Mouse (Mus musculus) gastrocnemius, adult 2 months (tissue): Measurements from ENCODE around the gene Hpse2. TPM values are rescaled to one million over a fixed set of nuclear protein-coding genes. Genes with fewer than 3 reads are reported as not detected.
A peak's percentile ranks its signal among the peaks of the same experiment; 100 is the strongest.

Experiments used
- DNase-seq: peaks from one replicate; pipeline ENCODE4 v3.0.0; 2022
- H3K27ac ChIP-seq: fragments of 200-600 bp; 2 replicates; pipeline ENCODE4 v1.8.1; 2022; ENCODE audit warnings: mild to moderate bottlenecking
- H3K4me3 ChIP-seq: fragments of 200-600 bp; 2 replicates; pipeline ENCODE4 v1.8.1; 2022; ENCODE audit warnings: mild to moderate bottlenecking, moderate library complexity
- CTCF ChIP-seq: fragments of 200-600 bp; IDR thresholded peaks from 2 replicates; pipeline ENCODE4 v1.8.1; 2022; ENCODE audit warnings: antibody characterized with exemption, mild to moderate bottlenecking, moderate library complexity
- intact Hi-C: fragments of 180-260 bp; cut with DNase I; formaldehyde crosslinking; loops from one replicate; pipeline ENCODE4 v1.15.1; 2025
- total RNA-seq, 2 experiments: library from RNA; stranded (reverse); gene quantifications; 2 replicates each; pipeline ENCODE4 v1.2.3; 2021

Gene Hpse2
- total RNA-seq, 2 experiments from 2014 or later = not detected

DNA sequence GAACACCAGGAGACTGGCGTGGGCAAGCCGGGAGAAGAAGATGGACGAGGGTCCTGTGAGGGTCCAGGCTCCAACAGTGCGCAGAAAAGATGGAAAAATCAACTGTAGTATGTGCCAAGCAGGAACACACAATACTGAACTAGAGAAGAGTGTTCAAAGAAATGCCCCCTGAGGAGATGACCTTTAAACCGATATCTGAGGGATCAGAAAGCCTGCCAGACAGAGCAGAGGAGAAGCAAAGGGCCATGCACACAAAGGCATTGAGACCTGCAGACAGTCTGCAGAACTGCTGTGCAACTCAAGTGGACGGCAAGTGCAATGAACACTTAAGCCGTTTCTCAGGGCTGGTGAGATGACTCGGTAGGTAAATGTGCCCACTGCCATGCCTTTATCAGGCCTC is 620.8 kb downstream of the Hpse2 start:
- Histone ChIP-seq H3K4me3 (no peak overlapping the region), H3K27ac (no peak overlapping the region)
- intact Hi-C loops = no loop called here
- DNase-seq = no peak
- no peak for TF ChIP-seq CTCF

DNA sequence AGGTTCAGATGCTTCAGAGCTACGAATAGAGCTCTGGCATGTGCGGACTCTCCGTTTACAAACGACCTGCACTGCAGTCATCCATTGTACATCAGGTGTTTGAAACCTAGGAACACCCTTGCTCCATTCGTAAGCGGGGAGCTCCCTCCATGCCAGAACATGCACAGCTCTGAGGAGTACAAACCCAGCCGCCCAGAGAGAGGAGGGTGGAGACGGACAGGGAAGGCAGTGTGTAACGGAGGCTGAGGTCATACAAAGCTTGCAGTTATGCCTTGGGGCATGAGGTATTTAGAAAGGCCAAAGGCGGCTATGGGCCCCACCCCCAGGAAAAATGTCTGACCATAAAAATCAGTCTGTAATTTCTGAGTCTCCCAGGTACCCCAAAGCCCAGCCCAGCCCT is 623.8 kb downstream of the Hpse2 start:
- H3K27ac ChIP-seq = no peak overlapping the region
- no peak for DNase-seq

DNA sequence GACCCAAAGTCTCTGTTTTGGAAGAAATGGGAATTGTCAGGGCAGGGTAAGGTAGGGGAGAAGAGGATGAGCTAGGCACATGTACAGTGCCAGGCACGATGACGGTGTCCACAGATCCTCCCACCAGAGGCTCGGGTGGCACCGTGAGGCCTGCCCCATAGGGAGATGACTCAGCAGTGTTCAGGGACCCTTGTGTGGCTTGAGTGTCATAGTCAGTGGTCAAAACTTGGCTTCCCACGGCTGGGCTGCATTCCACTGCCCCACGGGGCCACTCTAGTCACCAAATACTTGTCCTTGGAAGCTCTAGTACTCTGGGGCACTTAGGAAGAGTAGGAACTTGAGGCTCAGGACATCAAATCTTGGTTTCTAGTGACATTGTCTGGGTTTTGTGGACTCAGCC is 631.5 kb downstream of the Hpse2 start:
- intact Hi-C loops = no loop called here
- no peak overlapping the region for H3K4me3 ChIP-seq
- TF ChIP-seq CTCF = no peak
- no peak for DNase-seq
- H3K27ac ChIP-seq = no peak overlapping the region

More for the DNA sequence above, 623.8 kb downstream of the Hpse2 start:
- no peak for TF ChIP-seq CTCF
- intact Hi-C loops = no loop called here
- H3K4me3 ChIP-seq = no peak overlapping the region

DNA sequence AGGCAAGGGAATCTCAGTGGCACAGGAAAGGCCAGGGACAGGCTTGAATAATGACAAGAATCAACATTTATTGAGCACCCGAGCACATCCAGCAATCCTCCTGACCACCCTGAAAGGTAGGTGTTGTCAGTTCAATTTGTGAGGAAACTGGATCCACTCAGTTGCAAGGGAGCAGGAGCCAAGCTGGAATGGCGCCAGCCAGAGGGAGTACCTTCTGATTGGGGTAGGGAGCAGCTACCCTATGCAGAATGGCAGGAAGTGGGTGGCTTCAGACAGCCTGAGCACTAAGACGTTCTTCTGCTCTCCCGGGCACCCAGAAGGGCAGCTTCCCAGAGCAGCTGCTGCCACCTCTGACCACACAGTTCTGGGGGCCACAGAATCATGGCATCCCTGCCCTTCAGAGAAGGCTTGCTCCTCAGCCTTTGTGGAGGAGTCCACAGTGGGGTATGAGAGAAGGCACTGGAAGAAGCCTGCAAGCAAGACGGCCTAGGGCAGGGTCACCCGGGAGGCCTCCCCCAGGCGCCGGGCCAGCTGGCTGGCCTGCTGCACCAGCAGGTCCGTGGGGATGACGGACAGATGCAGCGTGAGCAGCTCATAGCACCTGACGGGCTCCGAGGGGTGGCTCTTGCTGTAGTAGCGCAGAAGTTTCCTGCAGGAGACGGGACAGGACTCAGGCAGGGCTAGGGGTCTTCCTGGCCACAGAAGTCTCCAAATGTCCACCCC is 632.8 kb downstream of the Hpse2 start:
- Histone ChIP-seq H3K4me3 (no peak overlapping the region), H3K27ac (no peak overlapping the region)
- intact Hi-C loops = no loop called here
- TF ChIP-seq CTCF = no peak
- peak; percentile 63 for DNase-seq

DNA sequence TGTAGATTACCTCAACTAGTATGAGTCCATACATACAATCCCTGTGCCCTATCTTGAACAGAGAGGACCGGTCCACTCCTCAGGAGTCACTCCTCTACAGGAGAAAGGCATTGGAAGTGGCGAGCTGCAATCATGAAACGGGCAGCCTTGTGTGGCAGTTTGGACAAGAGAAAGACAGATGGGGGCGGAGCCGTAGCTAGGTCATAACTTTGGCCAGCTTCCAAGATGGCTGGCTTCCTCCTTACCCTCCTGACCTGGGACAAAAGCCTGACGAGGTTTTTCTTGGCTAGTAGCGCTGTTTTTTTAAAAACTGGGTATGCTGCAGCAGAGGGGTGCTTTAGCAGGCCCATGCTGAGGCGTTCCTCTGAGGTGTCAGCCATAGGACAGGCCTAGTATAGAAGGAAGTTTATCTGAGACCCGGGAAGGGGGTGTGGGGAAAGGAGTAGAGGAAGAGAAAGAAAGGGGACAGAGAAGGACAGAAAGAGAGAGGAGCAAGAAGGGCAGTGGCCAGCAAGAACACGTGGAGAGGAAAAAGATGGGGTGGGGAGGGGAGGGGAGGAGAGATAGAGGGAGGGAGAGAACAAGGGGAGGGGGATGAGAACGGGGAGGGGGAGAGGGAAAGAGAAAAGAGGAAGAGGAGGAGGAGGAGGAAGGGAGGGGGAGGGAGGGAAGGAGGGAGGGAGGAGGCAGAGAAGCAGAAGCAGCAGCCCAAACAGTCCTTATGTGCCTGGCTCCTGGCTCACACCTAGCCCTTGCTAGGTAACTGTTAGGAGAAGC is 634.8 kb downstream of the Hpse2 start:
- no peak for TF ChIP-seq CTCF
- H3K27ac ChIP-seq = peak overlapping the region; percentile 84
- H3K4me3 ChIP-seq = peak overlapping the region; percentile 74
- DNase-seq = peak; percentile 72
- intact Hi-C loops = no loop called here

DNA sequence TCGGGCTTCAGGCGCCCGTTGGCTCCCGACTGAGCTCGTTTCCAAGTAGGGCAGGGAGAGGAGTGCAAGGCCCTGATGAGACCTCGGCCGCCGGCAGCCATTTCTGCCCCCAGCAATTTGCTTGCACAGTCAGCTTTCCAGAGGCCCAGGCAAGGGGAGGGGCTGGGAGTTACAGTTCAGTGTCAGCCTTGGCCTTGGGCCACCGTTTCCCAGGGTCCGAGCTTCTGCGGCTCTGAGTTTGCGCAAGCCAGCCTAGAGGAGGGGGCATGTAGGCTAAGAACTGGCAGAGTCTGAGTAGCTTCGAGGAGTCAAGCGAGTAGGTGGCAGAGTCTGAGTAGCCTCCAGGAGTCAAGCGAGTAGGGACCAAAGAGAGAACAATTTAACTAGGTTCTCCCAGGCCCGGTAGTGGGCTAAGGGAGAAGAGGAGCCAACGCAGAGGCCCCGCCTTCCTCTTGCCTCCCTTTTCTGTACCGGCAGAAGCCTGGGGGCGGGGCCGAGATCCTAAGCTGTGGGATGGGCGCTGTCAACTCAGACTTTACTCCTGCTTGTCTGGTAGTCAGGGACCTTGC is 635.7 kb downstream of the Hpse2 start, which contains the start of gene Pyroxd2:
TSS of gene Pyroxd2 (minus strand) at position 413 of the 569 bp plus-strand sequence.
- peak within 1 kb of the TSS; percentile 74 for H3K4me3 ChIP-seq
- no peak for TF ChIP-seq CTCF
- DNase-seq = peak; percentile 85
- peak within 1 kb of the TSS; percentile 84 for H3K27ac ChIP-seq
- intact Hi-C loops = no loop called here

DNA sequence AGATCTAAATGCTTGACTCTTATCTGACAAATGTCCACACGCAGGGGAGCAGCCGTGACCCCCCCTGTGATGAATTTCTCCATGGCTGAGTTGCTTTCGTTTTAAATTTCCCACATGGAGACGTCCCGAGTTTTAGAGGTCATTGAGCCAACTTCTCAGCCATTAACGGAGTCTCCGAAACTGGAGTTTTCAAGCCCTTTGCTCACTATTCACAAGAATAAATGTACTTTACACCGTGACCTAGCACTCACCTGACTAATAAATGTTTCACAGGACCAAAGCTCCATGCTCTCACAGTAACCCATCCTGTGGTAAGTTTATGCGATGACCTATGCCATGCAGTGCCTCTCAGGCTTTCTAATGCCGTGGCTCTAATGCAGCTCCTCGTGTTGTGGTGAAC is 638.0 kb downstream of the Hpse2 start:
- DNase-seq = no peak
- H3K27ac ChIP-seq = no peak overlapping the region
- intact Hi-C loops = no loop called here
- H3K4me3 ChIP-seq = no peak overlapping the region
- no peak for TF ChIP-seq CTCF

DNA sequence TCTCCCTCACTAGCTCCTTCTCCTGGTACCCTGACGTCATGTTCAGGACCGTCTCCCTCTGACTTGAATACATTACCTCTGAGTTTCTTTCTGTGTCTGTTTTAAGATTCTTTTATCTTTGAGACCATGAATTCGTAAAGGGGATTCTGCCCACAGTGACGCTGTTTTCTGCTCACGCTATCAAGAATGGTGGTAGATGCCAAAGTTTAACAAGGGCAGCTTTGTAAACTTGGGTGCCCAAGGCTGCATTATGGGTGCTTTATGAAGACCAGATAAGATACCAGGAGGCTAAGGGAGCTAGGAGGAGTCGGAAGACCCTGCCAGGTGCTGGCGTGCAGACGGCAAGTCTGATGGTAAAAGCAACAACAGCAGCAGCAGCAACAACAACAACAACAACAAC is 641.5 kb downstream of the Hpse2 start:
- H3K4me3 ChIP-seq = no peak overlapping the region
- TF ChIP-seq CTCF = no peak
- no peak for DNase-seq
- intact Hi-C loops = no loop called here
- H3K27ac ChIP-seq = no peak overlapping the region

DNA sequence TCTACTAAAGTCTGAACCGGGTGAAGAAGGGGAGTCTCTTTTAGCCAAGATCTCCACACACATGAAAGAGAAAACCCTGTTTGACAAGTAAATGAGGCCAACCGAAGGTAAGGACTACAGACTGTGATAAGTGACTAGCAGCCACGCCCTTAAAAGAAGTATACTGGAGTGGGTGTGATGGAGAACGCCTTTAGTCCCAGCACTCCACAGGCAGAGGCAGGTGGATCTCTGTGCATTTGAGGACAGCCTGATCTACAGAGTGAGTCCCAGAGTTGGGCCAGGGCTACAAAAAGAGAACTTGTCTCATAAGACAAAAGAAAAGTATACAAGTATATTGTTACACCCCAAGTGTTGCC is 642.3 kb downstream of the Hpse2 start:
- no peak overlapping the region for H3K4me3 ChIP-seq
- TF ChIP-seq CTCF = no peak
- H3K27ac ChIP-seq = no peak overlapping the region
- intact Hi-C loops = no loop called here
- no peak for DNase-seq

DNA sequence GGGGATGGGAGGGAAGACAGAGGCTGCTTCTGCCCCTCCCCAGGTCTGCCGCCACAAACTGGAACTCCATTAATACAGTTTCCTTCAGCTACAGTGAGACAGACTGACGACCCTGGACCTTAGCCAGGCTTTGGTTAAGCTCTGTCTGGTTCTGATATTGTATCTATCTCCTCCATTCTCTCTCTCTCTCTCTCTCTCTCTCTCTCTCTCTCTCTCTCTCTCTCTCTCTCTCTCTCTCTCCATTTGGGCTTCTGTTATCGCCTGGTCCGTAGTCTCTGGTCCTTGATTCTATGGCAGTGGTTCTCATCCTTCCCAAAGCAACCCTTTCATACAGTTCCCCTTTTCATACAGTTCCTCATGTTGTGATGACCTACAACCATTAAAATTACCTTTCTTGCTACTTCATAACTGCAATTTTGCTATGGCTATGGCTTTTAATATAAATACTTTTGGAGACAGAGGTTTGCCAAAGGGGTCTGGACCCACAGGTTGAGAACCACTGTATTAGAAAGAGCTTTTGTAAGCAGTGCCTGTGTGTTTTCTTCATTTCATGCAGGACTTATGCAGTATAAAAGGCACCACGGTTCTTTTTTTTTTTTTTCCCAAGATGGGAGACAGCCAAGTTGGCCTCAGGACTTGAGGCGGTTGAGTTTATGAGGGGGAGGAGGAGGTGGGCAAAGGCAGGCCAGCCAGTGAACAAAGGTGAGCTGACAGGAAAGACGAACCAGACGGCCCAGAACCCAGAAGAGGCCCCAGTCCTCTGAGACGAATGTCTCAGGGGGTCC is 642.9 kb downstream of the Hpse2 start:
- Histone ChIP-seq H3K27ac (no peak overlapping the region), H3K4me3 (no peak overlapping the region)
- TF ChIP-seq CTCF = no peak
- DNase-seq = no peak
- intact Hi-C loops = no loop called here

DNA sequence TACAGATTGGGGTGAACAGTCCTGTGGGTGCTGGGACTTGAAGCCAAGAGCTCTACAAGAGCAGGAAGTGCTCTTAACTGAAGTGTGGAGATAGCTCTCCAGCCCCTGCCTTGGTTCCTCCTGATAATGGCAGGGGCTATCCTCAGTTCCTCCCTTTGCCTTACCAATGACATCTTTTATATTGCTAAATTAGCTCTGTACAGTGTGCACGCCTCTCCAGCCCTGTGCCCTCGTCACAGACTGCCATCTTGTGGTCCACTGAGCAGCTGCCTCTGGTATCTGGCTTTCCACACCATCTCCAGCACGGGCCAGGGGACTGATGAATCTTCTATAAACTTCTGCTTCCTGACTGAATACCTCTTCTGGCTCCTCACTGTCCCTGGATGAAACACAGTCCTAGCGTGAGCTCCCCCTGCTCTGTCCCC is 644.0 kb downstream of the Hpse2 start:
- TF ChIP-seq CTCF = peak; percentile 73
- DNase-seq = peak; percentile 62
- Histone ChIP-seq H3K4me3 (no peak overlapping the region), H3K27ac (peak overlapping the region; percentile 38; the same call in 1 of the 2 replicates)
- intact Hi-C loops = no loop called here

DNA sequence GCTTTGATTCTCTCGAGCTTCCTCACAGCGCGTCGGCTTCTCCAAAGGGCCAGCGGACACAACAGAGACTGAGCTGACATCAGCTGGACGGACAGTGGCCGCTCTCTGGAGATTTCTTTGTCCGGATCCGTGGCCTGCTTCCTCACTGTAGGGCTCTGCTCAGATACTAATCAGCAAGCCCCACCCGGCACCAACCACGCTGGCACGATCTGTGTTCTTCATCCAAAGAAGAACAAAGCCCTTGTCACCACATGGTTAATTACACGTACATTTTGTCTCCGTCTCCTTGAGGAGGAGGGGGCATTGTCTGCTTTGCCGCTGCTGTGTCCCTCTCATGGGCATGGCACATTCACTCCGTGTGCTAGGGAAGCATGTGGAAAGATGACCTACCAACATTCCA is 644.9 kb downstream of the Hpse2 start:
- TF ChIP-seq CTCF = no peak
- intact Hi-C loops = no loop called here
- H3K4me3 ChIP-seq = no peak overlapping the region
- no peak overlapping the region for H3K27ac ChIP-seq
- DNase-seq = no peak

DNA sequence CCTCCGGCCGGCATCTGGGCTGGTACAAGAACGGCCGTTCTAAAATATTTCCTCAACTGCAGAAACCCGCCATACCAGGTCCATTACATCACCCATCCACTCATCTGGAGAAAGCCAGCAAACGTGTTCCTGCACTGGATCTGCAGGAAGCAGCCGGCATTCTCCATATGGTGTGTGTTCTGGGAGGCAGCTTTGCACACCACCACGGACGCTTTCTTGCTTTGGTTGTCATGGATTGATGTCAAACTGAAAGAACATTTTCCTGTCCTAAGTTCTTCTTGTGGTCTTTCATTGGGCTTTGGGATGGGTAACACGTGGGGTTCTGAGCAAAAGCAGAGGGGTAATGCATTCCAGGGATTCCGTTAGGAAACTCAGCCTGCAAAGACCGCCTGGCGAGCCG is 646.3 kb downstream of the Hpse2 start:
- intact Hi-C loops = no loop called here
- no peak overlapping the region for H3K27ac ChIP-seq
- TF ChIP-seq CTCF = no peak
- no peak for DNase-seq
- no peak overlapping the region for H3K4me3 ChIP-seq
